Mouse (Mus musculus): ENCODE results near the gene Ier2.

GRCm38 (mm10) chr8:84704356-84704755 lies 41.7 kb upstream of the Ier2 start:
- TF ChIP-seq CTCF (IDR thresholded peaks at IDR 0.05; ENCODE audit: insufficient read depth, low read depth, low read length) (peak; percentile 44; the same call in 1 of the 2 replicates), POLR2A (IDR thresholded peaks at IDR 0.05; ENCODE audit: insufficient read depth, low read depth, low read length) (no peak)
